Mouse (Mus musculus): ENCODE data around the gene Renbp. TPM values are rescaled to one million over a fixed set of nuclear protein-coding genes. Genes with fewer than 3 reads are reported as not detected.

The Renbp gene
- polyA plus RNA-seq, 1 experiment = 16.1 TPM

GRCm38 (mm10) chrX:73949341-73949740 lies 18.7 kb upstream of the Renbp start:
- H3K36me3 ChIP-seq (ENCODE audit: control insufficient read depth, insufficient read depth, low read length) = peaks cover 85% of the 10 kb centered on the region
- no peak for DNase-seq
- TF ChIP-seq CTCF (IDR thresholded peaks at IDR 0.05; ENCODE audit: borderline replicate concordance, control insufficient read depth, extremely low read depth, insufficient read depth, low read length, poor library complexity) (no peak), POLR2A (IDR thresholded peaks at IDR 0.05; ENCODE audit: control insufficient read depth, extremely low read depth, insufficient read depth, low read length, poor library complexity) (no peak)
- no peaks in the 10 kb centered on the region for H3K27me3 ChIP-seq (ENCODE audit: control insufficient read depth, insufficient read depth, low read length)
- H3K27ac ChIP-seq (ENCODE audit: control insufficient read depth, insufficient read depth, low read length) = no peak overlapping the region
- H3K4me1 ChIP-seq (replicated peaks; ENCODE audit: control insufficient read depth, insufficient read depth, low read length) = no peaks in the 10 kb centered on the region
- 94% methylated on average over 10 of the region's 10 CpGs for WGBS
- no peak overlapping the region for H3K4me3 ChIP-seq (ENCODE audit: control insufficient read depth, insufficient read depth, low read length)

GRCm38 (mm10) chrX:73948647-73949046 lies 18.0 kb upstream of the Renbp start:
- Histone ChIP-seq H3K27me3 (ENCODE audit: control insufficient read depth, insufficient read depth, low read length) (no peaks in the 10 kb centered on the region), H3K27ac (ENCODE audit: control insufficient read depth, insufficient read depth, low read length) (no peak overlapping the region), H3K36me3 (ENCODE audit: control insufficient read depth, insufficient read depth, low read length) (peaks cover 85% of the 10 kb centered on the region), H3K4me3 (ENCODE audit: control insufficient read depth, insufficient read depth, low read length) (no peak overlapping the region), H3K4me1 (replicated peaks; ENCODE audit: control insufficient read depth, insufficient read depth, low read length) (no peaks in the 10 kb centered on the region)
- peak; percentile 49 for DNase-seq
- TF ChIP-seq POLR2A (IDR thresholded peaks at IDR 0.05; ENCODE audit: control insufficient read depth, extremely low read depth, insufficient read depth, low read length, poor library complexity) (no peak), CTCF (IDR thresholded peaks at IDR 0.05; ENCODE audit: borderline replicate concordance, control insufficient read depth, extremely low read depth, insufficient read depth, low read length, poor library complexity) (no peak)
- WGBS = 40% methylated on average over 4 of the region's 4 CpGs

- Histone ChIP-seq H3K4me3 (ENCODE audit: control insufficient read depth, insufficient read depth, low read length) (no peak overlapping the region), H3K4me1 (replicated peaks; ENCODE audit: control insufficient read depth, insufficient read depth, low read length) (no peaks in the 10 kb centered on the region), H3K27me3 (ENCODE audit: control insufficient read depth, insufficient read depth, low read length) (no peaks in the 10 kb centered on the region), H3K27ac (ENCODE audit: control insufficient read depth, insufficient read depth, low read length) (no peak overlapping the region), H3K36me3 (ENCODE audit: control insufficient read depth, insufficient read depth, low read length) (peaks cover 79% of the 10 kb centered on the region)
- no peak for DNase-seq
- TF ChIP-seq CTCF (IDR thresholded peaks at IDR 0.05; ENCODE audit: borderline replicate concordance, control insufficient read depth, extremely low read depth, insufficient read depth, low read length, poor library complexity) (no peak), POLR2A (IDR thresholded peaks at IDR 0.05; ENCODE audit: control insufficient read depth, extremely low read depth, insufficient read depth, low read length, poor library complexity) (no peak)
- 98% methylated on average over 6 of the region's 6 CpGs for WGBS
Observed at GRCm38 (mm10) chrX:73946896-73947295, 16.2 kb upstream of the Renbp start.

GRCm38 (mm10) chrX:73942294-73942693 lies 11.6 kb upstream of the Renbp start:
- Histone ChIP-seq H3K4me3 (ENCODE audit: control insufficient read depth, insufficient read depth, low read length) (no peak overlapping the region), H3K27ac (ENCODE audit: control insufficient read depth, insufficient read depth, low read length) (no peak overlapping the region), H3K36me3 (ENCODE audit: control insufficient read depth, insufficient read depth, low read length) (peaks cover 41% of the 10 kb centered on the region), H3K4me1 (replicated peaks; ENCODE audit: control insufficient read depth, insufficient read depth, low read length) (no peaks in the 10 kb centered on the region), H3K27me3 (ENCODE audit: control insufficient read depth, insufficient read depth, low read length) (no peaks in the 10 kb centered on the region)
- 100% methylated on average over 2 of the region's 2 CpGs for WGBS
- no peak for DNase-seq
- TF ChIP-seq POLR2A (IDR thresholded peaks at IDR 0.05; ENCODE audit: control insufficient read depth, extremely low read depth, insufficient read depth, low read length, poor library complexity) = no peak
- TF ChIP-seq CTCF (IDR thresholded peaks at IDR 0.05; ENCODE audit: borderline replicate concordance, control insufficient read depth, extremely low read depth, insufficient read depth, low read length, poor library complexity) = no peak

- no peak for TF ChIP-seq POLR2A (IDR thresholded peaks at IDR 0.05; ENCODE audit: control insufficient read depth, extremely low read depth, insufficient read depth, low read length, poor library complexity)
- TF ChIP-seq CTCF (IDR thresholded peaks at IDR 0.05; ENCODE audit: borderline replicate concordance, control insufficient read depth, extremely low read depth, insufficient read depth, low read length, poor library complexity) = no peak
- WGBS = 98% methylated on average over 2 of the region's 2 CpGs
Observed at GRCm38 (mm10) chrX:73941860-73942259, 11.2 kb upstream of the Renbp start.

GRCm38 (mm10) chrX:73931871-73932270 lies 1.2 kb upstream of the Renbp start:
- WGBS = 61% methylated on average over 2 of the region's 2 CpGs
- Histone ChIP-seq H3K27ac (ENCODE audit: control insufficient read depth, insufficient read depth, low read length) (no peak overlapping the region), H3K27me3 (ENCODE audit: control insufficient read depth, insufficient read depth, low read length) (no peaks in the 10 kb centered on the region), H3K36me3 (ENCODE audit: control insufficient read depth, insufficient read depth, low read length) (no peaks in the 10 kb centered on the region), H3K4me1 (replicated peaks; ENCODE audit: control insufficient read depth, insufficient read depth, low read length) (peaks cover 8% of the 10 kb centered on the region), H3K4me3 (ENCODE audit: control insufficient read depth, insufficient read depth, low read length) (no peak overlapping the region)
- no peak for TF ChIP-seq POLR2A (IDR thresholded peaks at IDR 0.05; ENCODE audit: control insufficient read depth, extremely low read depth, insufficient read depth, low read length, poor library complexity)
- TF ChIP-seq CTCF (IDR thresholded peaks at IDR 0.05; ENCODE audit: borderline replicate concordance, control insufficient read depth, extremely low read depth, insufficient read depth, low read length, poor library complexity) = no peak
- no peak for DNase-seq

More at GRCm38 (mm10) chrX:73941860-73942259, 11.2 kb upstream of the Renbp start:
- Histone ChIP-seq H3K4me1 (replicated peaks; ENCODE audit: control insufficient read depth, insufficient read depth, low read length) (no peaks in the 10 kb centered on the region), H3K4me3 (ENCODE audit: control insufficient read depth, insufficient read depth, low read length) (no peak overlapping the region), H3K36me3 (ENCODE audit: control insufficient read depth, insufficient read depth, low read length) (peaks cover 36% of the 10 kb centered on the region), H3K27me3 (ENCODE audit: control insufficient read depth, insufficient read depth, low read length) (no peaks in the 10 kb centered on the region), H3K27ac (ENCODE audit: control insufficient read depth, insufficient read depth, low read length) (no peak overlapping the region)
- no peak for DNase-seq

GRCm38 (mm10) chrX:73922550-73922882 lies 8.1 kb downstream of the Renbp start:
- peak overlapping the region; percentile 99 for H3K4me3 ChIP-seq (ENCODE audit: control insufficient read depth, insufficient read depth, low read length)

More at GRCm38 (mm10) chrX:73922550-73922882, 8.1 kb downstream of the Renbp start:
- no peak for TF ChIP-seq CTCF (IDR thresholded peaks at IDR 0.05; ENCODE audit: borderline replicate concordance, control insufficient read depth, extremely low read depth, insufficient read depth, low read length, poor library complexity)
- TF ChIP-seq POLR2A (IDR thresholded peaks at IDR 0.05; ENCODE audit: control insufficient read depth, extremely low read depth, insufficient read depth, low read length, poor library complexity) = no peak
- H3K27me3 ChIP-seq (ENCODE audit: control insufficient read depth, insufficient read depth, low read length) = no peaks in the 10 kb centered on the region
- H3K4me1 ChIP-seq (replicated peaks; ENCODE audit: control insufficient read depth, insufficient read depth, low read length) = no peaks in the 10 kb centered on the region
- WGBS = 34% methylated on average over 8 of the region's 8 CpGs
- H3K27ac ChIP-seq (ENCODE audit: control insufficient read depth, insufficient read depth, low read length) = peak overlapping the region; percentile 91
- DNase-seq = peak; percentile 36
- H3K36me3 ChIP-seq (ENCODE audit: control insufficient read depth, insufficient read depth, low read length) = peaks cover 15% of the 10 kb centered on the region
